Mouse (Mus musculus): ENCODE measurements around the gene Tpd52l2. TPM values are rescaled to one million over a fixed set of nuclear protein-coding genes. Genes with fewer than 3 reads are reported as not detected.

Tpd52l2 gene
- 100 to 1,000 TPM in 5 of 26 experiments, 10 to 100 TPM in 21; 28.2 to 120 (median 68.2) TPM for total RNA-seq (2018; cell fraction: chromatin; rRNA removed)
- 10 to 100 TPM; 37.6 to 55.2 (median 48.5) TPM for total RNA-seq (2018; cell fraction: cytosol; rRNA removed)
- total RNA-seq (2018; cell fraction: nucleus; rRNA removed), result 10 to 100 TPM; 23.9 to 77.7 (median 48.4) TPM
- 36.4 to 66.4 TPM (median 47.0 TPM) in 3 replicates for polyA plus RNA-seq (2018)

GRCm38 (mm10) chr2:181496831-181497547, at the start of gene Tpd52l2:
Gene Tpd52l2, plus strand, starts transcription at chr2:181497142.
- peaks cover 41% of the 10 kb centered on the region for H3K79me2 ChIP-seq (ENCODE audit: inconsistent target)
- peak within 1 kb of the TSS; percentile 70 for H3K27ac ChIP-seq
- under 1% methylated on average over 46 of the region's 46 CpGs for WGBS (ENCODE audit: missing documents)
- peaks cover 23% of the 10 kb centered on the region for H3K36me3 ChIP-seq (ENCODE audit: inconsistent target)
- peak within 1 kb of the TSS; percentile 86 for H3K4me3 ChIP-seq (ENCODE audit: inconsistent target)

DNA sequence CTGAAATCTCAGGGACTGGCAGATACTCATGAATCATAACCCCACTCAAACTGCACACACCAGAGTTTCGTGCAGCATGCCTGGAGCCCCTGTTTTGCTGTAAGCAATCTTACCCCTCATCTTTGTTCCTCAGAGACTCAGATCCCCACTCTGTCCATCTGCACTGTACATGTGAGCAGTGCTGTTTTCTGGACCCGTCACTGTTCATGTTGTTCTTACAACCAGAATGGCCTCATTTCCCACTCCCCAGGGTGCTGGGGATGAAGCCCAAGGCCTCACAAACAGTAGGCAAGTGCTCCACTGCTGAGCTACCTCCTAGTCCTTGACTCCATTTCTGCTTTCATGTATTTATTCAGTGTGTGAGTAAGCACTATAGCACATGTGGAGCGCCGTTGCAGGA, 44.8 kb upstream of the Tpd52l2 start:
- 98% methylated on average over 4 of the region's 4 CpGs for WGBS (ENCODE audit: missing documents)
- Histone ChIP-seq H3K27ac (no peak overlapping the region), H3K4me3 (ENCODE audit: inconsistent target) (no peak overlapping the region)

DNA sequence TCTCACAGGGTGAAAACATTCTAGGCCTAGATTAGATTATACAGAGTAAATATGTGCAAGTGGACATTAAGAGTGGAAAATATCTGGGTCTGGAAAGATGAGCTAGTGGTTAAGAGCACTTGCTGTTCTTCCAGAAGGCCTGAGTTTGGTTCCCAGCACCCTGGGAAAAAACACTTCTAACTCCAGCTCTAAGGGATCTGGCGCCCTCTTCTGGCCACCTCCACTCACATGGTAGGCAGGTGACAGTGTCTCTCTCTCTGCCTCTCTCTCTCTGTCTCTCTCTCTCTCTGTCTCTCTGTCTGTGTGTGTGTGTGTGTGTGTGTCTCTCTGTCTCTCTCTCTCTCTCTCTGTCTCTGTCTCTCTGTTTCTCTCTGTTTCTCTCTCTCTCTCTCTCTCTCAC, 43.7 kb upstream of the Tpd52l2 start:
- H3K36me3 ChIP-seq (ENCODE audit: inconsistent target), result no peaks in the 10 kb centered on the region
- H3K4me3 ChIP-seq (ENCODE audit: inconsistent target), result no peak overlapping the region
- H3K79me2 ChIP-seq (ENCODE audit: inconsistent target), result no peaks in the 10 kb centered on the region
- 75% methylated on average over 1 of the region's 1 CpGs for WGBS (ENCODE audit: missing documents)
- no peak overlapping the region for H3K27ac ChIP-seq

More for the DNA sequence above, 44.8 kb upstream of the Tpd52l2 start:
- no peaks in the 10 kb centered on the region for H3K36me3 ChIP-seq (ENCODE audit: inconsistent target)
- H3K79me2 ChIP-seq (ENCODE audit: inconsistent target), result no peaks in the 10 kb centered on the region

DNA sequence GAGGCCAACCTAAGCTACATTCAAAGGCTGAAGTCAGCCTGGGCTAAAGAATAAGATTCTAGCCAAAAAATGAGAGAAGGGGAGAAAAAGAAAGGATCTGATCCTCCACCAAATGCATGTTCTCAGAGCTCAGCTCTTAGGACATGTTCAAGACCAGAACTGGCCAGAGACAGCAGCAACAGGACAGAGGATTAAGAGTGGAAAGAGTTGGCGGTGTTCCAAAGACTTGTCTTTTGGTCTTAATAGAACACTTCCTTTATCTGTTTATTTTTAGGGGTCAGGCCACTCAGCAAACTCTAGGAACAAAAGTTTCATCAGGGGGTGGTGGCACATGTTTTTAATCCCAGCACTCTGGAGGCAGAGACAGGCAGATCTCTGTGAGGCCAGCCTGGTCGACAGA, 41.0 kb upstream of the Tpd52l2 start:
- H3K36me3 ChIP-seq (ENCODE audit: inconsistent target), result no peaks in the 10 kb centered on the region
- H3K4me3 ChIP-seq (ENCODE audit: inconsistent target), result no peak overlapping the region
- H3K27ac ChIP-seq, result no peak overlapping the region
- no peaks in the 10 kb centered on the region for H3K79me2 ChIP-seq (ENCODE audit: inconsistent target)
- WGBS (ENCODE audit: missing documents), result 82% methylated on average over 2 of the region's 2 CpGs

- 7% methylated on average over 15 of the region's 15 CpGs for WGBS (ENCODE audit: missing documents)
- no peaks in the 10 kb centered on the region for H3K79me2 ChIP-seq (ENCODE audit: inconsistent target)
- H3K4me3 ChIP-seq (ENCODE audit: inconsistent target), result no peak overlapping the region; the same call in 1 of the 2 replicates
- no peaks in the 10 kb centered on the region for H3K36me3 ChIP-seq (ENCODE audit: inconsistent target)
- H3K27ac ChIP-seq, result no peak overlapping the region
Measured at GRCm38 (mm10) chr2:181457831-181458230, 39.1 kb upstream of the Tpd52l2 start.

DNA sequence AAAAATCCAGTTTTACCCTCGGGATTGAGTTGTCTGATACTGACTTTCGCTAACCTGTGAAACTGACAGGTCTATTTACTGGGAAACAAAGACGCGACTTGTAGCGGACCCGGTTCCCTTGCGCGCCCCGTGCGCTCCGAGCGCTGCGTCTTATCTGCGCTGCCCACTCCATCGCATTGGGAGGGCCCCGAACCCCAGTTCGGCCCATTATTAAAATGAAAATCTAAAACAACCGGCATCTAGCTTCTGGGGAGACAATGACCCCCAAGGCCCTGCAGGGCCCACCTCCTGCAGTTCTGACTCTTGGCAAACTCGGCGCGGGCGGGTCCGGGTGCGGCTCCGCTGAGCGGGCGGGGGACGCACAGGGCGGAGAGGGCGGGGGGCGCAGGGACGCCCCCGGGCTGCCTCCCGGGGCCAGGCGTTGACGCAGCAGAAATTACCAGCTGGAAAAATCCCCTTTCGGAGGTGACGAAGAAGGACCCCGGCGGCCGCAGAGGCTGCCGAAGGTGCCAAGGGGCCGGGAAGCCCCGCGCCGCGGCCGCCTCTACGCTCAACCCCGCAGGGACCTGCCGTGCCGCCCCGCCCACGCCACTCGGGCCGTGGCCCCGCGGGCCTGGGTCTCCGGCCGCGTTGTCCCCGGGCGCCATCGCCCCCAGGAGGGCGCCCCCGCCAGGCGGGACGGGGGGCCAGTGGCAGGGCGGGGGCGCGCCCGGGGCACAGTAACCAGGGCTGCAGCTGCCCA, 38.4 kb upstream of the Tpd52l2 start:
- 1% methylated on average over 71 of the region's 72 CpGs for WGBS (ENCODE audit: missing documents)
- peak overlapping the region; percentile 2; the same call in 1 of the 2 replicates for H3K4me3 ChIP-seq (ENCODE audit: inconsistent target)
- H3K79me2 ChIP-seq (ENCODE audit: inconsistent target), result no peaks in the 10 kb centered on the region
- H3K27ac ChIP-seq, result no peak overlapping the region
- H3K36me3 ChIP-seq (ENCODE audit: inconsistent target), result no peaks in the 10 kb centered on the region

DNA sequence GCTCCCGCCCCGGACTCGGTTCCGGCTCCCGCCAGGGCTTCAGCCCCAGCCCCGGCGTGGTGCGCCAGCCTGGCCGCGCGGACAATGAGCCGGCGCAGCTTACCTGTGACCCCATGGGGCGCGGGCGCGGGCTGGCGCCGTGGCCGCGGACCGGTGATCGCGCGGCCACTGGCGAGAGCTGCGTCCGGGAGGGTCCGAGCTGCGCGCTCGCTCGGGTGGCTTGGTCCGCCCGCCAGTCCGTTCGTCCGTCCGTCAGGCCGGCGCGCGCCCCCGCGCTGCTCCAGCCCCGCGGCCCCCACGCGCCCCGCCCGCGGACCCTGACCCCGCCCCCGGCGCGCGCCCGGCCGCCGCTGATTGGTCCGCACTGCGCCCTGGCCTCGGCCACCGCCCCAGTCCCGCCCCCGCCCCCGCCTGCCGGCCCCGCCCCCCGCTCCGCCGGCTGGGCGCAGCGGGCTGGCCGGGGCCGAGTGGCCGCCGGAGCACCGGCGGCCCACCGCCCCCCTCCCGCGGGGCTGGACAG, 37.7 kb upstream of the Tpd52l2 start, which contains the start of gene Zbtb46:
Zbtb46 (minus strand) TSS at position 274 of the 520 bp plus-strand sequence.
- Histone ChIP-seq H3K36me3 (ENCODE audit: inconsistent target) (no peaks in the 10 kb centered on the region), H3K4me3 (ENCODE audit: inconsistent target) (peak within 1 kb of the TSS; percentile 2; the same call in 1 of the 2 replicates), H3K27ac (no peak within 1 kb of the TSS), H3K79me2 (ENCODE audit: inconsistent target) (no peaks in the 10 kb centered on the region)
- WGBS (ENCODE audit: missing documents), result 0% methylated on average over 23 of the region's 83 CpGs

- Histone ChIP-seq H3K36me3 (ENCODE audit: inconsistent target) (no peaks in the 10 kb centered on the region), H3K4me3 (ENCODE audit: inconsistent target) (no peak overlapping the region), H3K27ac (no peak overlapping the region), H3K79me2 (ENCODE audit: inconsistent target) (no peaks in the 10 kb centered on the region)
- 9% methylated on average over 69 of the region's 71 CpGs for WGBS (ENCODE audit: missing documents)
Measured at GRCm38 (mm10) chr2:181459673-181460621, 37.0 kb upstream of the Tpd52l2 start.

- 87% methylated on average over 1 of the region's 1 CpGs for WGBS (ENCODE audit: missing documents)
- no peak overlapping the region for H3K27ac ChIP-seq
- no peak overlapping the region for H3K4me3 ChIP-seq (ENCODE audit: inconsistent target)
- no peaks in the 10 kb centered on the region for H3K36me3 ChIP-seq (ENCODE audit: inconsistent target)
- no peaks in the 10 kb centered on the region for H3K79me2 ChIP-seq (ENCODE audit: inconsistent target)
Measured at GRCm38 (mm10) chr2:181461536-181462100, 35.3 kb upstream of the Tpd52l2 start.

DNA sequence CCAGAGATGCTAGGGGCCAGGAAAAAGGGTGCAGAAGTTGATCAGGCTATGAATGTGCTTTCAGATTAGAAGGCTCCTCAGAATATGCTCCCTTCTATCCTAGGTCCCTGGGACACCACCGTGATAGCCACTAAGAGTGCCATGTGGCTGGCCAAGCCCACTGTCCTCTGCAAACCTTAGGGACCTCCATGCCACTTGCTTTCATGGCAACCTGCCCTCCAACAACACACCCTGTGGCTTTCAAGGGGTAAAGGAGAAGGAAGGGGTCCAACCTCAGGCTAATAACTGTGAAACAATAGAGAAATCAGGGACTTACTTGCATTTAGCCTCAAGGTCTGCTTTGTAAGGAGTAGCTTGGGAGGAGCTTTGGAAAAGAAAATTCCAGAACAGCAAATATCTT, 34.3 kb upstream of the Tpd52l2 start:
- Histone ChIP-seq H3K36me3 (ENCODE audit: inconsistent target) (no peaks in the 10 kb centered on the region), H3K79me2 (ENCODE audit: inconsistent target) (no peaks in the 10 kb centered on the region), H3K27ac (no peak overlapping the region), H3K4me3 (ENCODE audit: inconsistent target) (no peak overlapping the region)
- 80% methylated on average over 1 of the region's 1 CpGs for WGBS (ENCODE audit: missing documents)

DNA sequence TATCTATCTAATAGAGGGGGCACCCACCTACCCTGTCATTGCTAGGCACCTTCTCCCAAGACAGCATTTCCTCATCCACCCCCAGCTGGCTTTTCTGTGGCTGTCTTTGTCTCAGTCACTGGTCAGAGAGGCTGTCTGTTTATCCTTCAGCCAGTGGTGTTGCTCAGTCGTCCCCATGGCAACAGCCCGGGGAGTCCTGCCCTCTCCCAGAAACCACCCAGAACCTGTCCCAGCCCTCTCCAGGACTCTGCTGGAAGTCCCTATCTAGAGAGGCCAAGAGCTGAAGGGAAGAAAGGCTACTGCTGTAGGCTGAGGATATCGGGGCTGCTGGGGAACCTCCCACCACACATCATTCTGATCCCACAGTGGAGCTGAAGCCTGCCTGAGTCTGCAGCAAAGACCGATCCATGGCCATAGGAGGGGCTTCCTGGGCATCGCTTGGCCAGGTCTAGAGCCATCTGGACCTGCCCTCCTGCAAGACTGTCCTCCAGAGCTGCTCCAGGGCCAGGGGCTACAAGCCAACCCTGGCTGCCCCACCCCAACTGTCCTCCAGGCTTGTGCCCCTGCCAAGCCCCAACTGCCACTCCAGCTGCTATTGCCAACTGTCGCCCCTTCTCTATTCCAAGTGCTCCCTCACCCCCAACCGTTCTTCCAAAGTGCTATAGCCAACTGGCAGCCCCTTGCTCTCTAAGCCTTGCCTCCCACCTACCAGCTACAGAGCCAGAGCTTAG, 33.8 kb upstream of the Tpd52l2 start:
- Histone ChIP-seq H3K27ac (no peak overlapping the region), H3K79me2 (ENCODE audit: inconsistent target) (no peaks in the 10 kb centered on the region), H3K4me3 (ENCODE audit: inconsistent target) (no peak overlapping the region), H3K36me3 (ENCODE audit: inconsistent target) (no peaks in the 10 kb centered on the region)
- WGBS (ENCODE audit: missing documents), result 52% methylated on average over 7 of the region's 7 CpGs

- 79% methylated on average over 3 of the region's 3 CpGs for WGBS (ENCODE audit: missing documents)
- Histone ChIP-seq H3K36me3 (ENCODE audit: inconsistent target) (no peaks in the 10 kb centered on the region), H3K79me2 (ENCODE audit: inconsistent target) (no peaks in the 10 kb centered on the region), H3K27ac (no peak overlapping the region), H3K4me3 (ENCODE audit: inconsistent target) (no peak overlapping the region)
Measured at GRCm38 (mm10) chr2:181465423-181465822, 31.5 kb upstream of the Tpd52l2 start.

GRCm38 (mm10) chr2:181470285-181470684, 26.7 kb upstream of the Tpd52l2 start:
- Histone ChIP-seq H3K79me2 (ENCODE audit: inconsistent target) (no peaks in the 10 kb centered on the region), H3K27ac (no peak overlapping the region), H3K4me3 (ENCODE audit: inconsistent target) (no peak overlapping the region), H3K36me3 (ENCODE audit: inconsistent target) (no peaks in the 10 kb centered on the region)
- 58% methylated on average over 2 of the region's 2 CpGs for WGBS (ENCODE audit: missing documents)

Data from macrophage (primary cell).